Mouse (Mus musculus) lung, adult 2 months (tissue): ENCODE data around the gene Gtf2e1.

Source experiments
- CTCF ChIP-seq: fragments of 200-500 bp; IDR thresholded peaks from 2 replicates; pipeline ENCODE4 v1.5.1; 2011; ENCODE audit warnings: mild to moderate bottlenecking, low read length, control low read depth; ENCODE audit not compliant: insufficient read depth
- POLR2A ChIP-seq: fragments of 200-500 bp; IDR thresholded peaks from 2 replicates; pipeline ENCODE4 v1.6.1; 2011; ENCODE audit warnings: low read depth, mild to moderate bottlenecking, control low read depth, low read length, borderline replicate concordance; ENCODE audit errors: extremely low read depth

- no peak for TF ChIP-seq POLR2A
- no peak for TF ChIP-seq CTCF
Observed at GRCm38 (mm10) chr16:37581901-37582300, 42.3 kb upstream of the Gtf2e1 start.
